Mouse (Mus musculus) layer of hippocampus, adult 18-20 months (tissue): ENCODE results near the gene Ift57. TPM values are rescaled to one million over a fixed set of nuclear protein-coding genes. Genes with fewer than 3 reads are reported as not detected.

Experiments used
- DNase-seq, 2 experiments: peaks; one replicate each; pipeline ENCODE4 v3.0.0; 2022; ENCODE audit warnings: low spot score in 2 of 2
- long read RNA-seq: library from polyadenylated mRNA; stranded (forward); transcript quantifications from one replicate; pipeline ENCODE4 v2.0.0, GENCODE M21; 2021
- total RNA-seq, 2 experiments: library from RNA; stranded (reverse); gene quantifications; 2 replicates each; pipeline ENCODE4 v1.2.3; 2021

Ift57 gene
- total RNA-seq = 10 to 100 TPM; 54.5 to 60.6 TPM
- long read RNA-seq, transcript Ift57-201 (11 exons, 2,601 nt) = major isoform, 57 of 66 reads
- long read RNA-seq, partial matches to known transcripts = 7 of 66 reads
- long read RNA-seq, other reads (novel, unspliced or antisense) = 2 of 66 reads

DNA sequence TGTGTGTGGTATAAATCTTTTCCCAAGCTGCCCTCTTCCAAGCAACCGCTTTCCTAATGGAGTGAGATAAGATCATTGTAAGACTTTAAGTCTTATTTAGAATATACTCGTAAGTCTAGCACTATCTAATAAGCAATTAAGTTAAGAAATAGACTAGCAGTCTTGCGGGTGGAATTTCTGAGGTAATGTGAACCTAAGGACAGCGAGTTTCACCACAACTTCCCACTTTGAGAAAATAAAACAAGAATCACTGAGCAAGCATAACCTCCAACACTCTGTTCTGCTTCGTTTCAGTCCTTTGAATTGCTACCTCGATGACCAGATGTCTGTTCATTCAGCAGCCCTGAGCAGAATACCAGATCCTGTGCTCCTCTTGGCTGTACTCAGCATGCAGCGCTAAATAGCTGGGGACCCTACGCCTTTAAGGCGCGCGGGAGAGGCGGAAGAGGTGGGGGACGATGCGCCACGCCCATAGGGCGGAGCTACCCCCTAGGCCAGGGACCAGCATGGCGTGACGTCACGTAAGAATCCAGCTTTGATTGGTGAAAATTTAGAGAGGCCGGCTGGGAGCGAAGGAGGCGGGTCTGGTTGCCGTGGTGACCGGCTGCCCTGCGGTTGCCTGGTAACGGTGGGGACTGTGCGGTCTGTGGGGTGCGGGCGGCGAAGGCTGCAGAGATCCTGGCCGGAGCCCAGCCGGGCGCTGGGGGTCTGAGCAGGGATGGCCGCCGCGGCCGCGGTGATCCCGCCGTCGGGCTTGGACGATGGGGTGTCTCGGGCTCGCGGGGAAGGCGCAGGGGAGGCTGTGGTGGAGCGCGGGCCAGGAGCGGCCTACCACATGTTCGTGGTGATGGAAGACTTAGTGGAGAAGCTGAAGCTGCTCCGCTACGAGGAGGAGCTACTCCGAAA is at the start of gene Ift57:
TSS of gene Ift57 (plus strand) at position 614 of the 906 bp plus-strand sequence.
- DNase-seq = peak; percentile 98 to 99

- DNase-seq = no peak
These were observed 41.9 kb upstream of the Ift57 start for GRCm38 (mm10) chr16:49657182-49657581.

DNA sequence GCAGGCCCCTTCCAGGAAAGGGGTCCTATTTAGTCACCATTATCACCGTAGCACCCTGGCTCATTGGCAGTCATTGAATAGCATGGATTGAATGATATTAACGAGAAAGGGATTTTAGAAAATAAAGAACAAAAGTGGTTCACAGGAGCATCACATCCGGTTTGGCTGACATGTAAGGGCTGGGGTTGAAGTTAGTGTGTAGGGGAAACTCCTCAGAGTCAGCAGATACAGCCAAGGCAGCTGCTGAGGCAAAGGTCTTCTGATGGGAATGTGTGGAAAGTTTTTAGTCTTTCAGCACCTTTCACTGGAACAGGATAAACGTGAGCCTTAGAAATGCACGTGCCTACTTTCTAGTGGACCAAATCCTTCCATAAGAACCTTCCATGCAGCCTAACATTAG is 41.0 kb upstream of the Ift57 start:
- DNase-seq = no peak

GRCm38 (mm10) chr16:49659131-49659530 is 39.9 kb upstream of the Ift57 start:
- no peak for DNase-seq

DNA sequence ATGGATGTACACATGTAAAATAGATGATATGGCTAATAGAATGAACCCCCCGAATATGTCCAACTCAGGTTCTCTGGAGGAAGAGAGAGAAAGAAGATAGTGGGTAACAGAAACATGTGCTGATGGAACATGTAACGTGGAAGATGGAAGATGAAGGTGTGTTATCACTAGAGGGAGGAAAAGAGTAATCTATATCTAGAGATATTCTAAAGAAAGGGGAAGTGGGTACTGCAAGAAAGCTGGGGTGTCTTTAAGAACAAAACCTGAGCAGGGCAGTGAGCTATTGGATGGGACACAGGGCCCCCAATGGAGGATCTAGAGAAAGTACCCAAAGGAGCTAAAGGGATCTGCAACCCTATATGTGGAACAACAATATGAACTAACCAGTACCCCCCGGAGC is 38.9 kb upstream of the Ift57 start:
- no peak for DNase-seq

DNA sequence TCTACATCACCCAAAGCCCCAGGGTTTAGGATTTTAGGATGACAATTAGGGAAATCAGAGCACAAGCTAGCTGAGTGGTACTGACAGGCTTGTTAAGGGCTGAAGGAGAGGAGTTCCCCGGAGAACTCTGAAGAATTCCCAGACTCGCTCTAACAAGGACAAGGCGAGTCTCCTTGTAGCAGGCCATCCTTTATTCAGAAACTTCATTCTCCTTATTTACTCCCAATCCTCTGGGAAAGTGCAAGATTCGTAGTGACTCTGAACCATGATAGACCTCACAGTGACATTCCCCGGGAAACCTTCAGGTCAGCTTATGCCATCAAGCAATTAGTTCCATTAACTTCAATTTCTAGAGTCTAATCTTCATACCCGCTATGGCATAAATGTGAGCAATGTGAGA is 36.8 kb upstream of the Ift57 start:
- DNase-seq = no peak

DNA sequence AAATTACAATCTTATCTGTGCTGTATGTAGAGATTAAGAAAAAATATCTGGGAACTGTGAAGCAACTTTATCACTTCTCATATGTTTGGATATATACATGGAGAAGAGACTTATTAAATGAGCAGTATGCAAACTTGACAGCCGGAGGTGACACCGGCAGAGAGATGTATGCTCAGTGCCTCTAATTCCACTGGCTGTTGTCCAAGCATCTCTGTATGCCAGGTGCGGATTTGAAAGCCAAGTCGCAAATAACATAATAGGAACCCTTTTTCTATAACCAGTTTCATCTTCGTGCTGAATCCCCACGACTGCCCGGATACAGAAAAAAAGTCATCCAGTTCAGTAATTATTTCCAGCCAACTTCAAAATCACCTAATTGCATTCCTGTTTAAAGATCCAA is 34.4 kb upstream of the Ift57 start:
- no peak for DNase-seq

GRCm38 (mm10) chr16:49679666-49680065 is 19.4 kb upstream of the Ift57 start:
- DNase-seq = no peak

DNA sequence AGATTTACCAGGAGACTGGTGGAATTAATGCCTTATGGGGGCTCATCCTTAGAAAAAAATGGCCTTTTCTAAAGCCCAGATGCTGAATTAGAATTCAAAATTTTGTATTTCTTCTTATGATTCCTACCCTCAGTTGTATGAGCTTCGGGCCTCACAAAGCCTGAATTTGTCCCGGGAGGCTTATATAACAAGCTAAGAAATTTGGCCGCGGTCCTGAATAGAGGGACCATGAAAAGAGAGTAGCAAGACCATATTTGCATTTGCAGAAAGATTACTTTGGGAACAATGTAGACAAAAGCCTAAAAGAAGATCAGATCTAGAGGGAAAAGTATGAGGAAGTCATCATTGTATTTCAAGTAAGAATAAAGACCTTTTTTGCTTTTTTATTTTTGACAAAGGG is 14.1 kb upstream of the Ift57 start:
- DNase-seq = no peak

DNA sequence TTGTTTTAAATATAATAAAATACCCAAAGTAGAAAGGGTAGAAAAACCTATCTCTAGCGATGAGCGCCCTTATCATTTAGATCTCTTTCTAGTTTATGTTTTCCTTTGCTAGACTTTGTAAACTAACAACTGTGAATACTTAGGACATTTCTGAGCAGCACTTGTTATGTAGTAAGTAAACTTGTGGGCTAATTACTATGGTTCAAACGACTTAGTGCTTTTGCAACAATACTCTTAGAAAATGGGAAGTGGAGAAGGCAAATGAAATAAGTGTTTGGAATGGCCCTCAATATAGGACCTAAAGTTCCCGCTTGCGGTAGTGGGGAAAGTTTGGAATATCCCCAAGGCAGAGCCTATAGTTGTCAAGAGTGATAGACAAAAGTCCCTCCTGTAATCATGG is 788 bp downstream of the Ift57 start:
- no peak for DNase-seq

DNA sequence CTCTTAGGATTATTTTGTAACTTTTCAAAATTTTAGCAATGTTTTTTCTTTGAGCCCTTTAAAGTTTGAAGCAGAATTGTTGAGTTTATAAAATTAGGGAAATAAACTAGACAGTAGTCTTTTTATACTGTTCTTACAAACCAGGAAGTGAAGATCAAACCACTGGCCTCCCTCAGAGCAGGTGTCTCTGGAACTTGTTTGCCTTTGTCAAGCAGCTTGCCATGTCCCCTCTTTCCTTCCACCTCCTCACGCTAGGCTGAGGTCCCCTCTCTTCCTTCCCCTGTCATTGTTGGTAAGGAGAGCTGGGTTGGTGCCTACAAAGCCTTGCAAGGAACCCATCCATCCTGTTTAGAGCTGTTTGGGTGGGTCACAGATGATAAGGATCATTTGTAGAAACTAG is 9.0 kb downstream of the Ift57 start:
- DNase-seq = no peak

DNA sequence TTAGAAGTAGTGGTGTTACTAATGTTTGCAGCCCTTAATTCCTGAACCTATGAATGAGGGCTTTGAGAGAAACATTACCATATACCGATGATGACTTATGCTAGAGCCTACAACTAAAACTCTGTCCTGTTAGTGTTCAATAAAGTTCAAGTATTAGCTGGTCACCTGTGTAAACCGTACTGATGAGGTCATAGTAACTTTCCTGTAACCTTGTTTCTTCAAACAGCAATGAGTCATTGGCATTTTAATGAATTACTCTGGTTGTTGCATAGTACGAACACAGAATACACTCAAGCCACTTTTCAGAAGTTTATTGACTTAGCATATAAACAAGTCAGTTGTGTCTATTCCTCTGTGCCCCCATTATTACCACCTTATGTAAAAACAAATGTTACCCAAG is 11.2 kb downstream of the Ift57 start:
- no peak for DNase-seq

GRCm38 (mm10) chr16:49713302-49713701 is 14.3 kb downstream of the Ift57 start:
- DNase-seq = no peak

- DNase-seq = no peak
These were observed 21.6 kb downstream of the Ift57 start for GRCm38 (mm10) chr16:49720671-49721070.

- no peak for DNase-seq
These were observed 22.6 kb downstream of the Ift57 start for GRCm38 (mm10) chr16:49721678-49722077.

DNA sequence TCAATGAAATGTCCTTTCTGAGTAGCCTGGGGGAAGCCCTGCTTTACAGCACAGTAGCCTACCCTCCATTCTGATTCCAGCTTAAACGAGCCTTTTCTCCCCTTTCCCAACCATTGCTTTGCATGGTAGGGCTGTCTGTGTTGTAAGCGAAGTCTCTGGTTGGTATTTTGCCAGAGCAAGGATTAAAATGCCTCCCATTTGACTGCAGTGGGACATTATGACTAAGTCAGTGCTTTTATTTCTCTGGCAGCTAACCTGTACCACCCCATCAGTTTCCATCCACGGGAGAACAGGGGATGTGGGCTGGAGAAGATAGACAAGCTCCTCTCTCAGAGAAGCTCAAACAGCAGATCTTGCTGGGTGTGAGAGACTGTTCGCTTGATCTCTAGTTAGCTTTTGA is 24.2 kb downstream of the Ift57 start:
- peak in 1 of 2 experiments; percentile 48 for DNase-seq

- no peak for DNase-seq
These were observed 25.2 kb downstream of the Ift57 start for GRCm38 (mm10) chr16:49724232-49724631.

- DNase-seq = no peak
These were observed 25.9 kb downstream of the Ift57 start for GRCm38 (mm10) chr16:49724931-49725330.

DNA sequence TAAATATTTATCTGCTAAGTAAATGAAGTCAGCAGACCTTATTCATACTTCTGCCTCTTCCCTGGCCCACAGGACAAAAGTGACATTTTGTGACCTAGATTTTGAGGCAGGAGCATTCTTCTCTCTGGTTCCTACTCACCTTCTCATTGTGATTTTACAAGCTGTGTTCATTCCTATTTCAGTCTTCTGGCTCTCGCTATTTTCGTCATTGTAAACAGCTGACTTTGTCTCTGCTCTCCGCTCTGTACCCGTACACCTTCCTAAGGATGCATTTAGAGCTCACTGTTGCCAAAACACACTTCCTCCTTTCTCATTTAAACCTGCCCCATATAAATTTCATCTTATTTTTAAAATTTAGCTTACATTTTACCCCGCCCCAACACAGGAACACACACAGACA is 26.4 kb downstream of the Ift57 start:
- no peak for DNase-seq

DNA sequence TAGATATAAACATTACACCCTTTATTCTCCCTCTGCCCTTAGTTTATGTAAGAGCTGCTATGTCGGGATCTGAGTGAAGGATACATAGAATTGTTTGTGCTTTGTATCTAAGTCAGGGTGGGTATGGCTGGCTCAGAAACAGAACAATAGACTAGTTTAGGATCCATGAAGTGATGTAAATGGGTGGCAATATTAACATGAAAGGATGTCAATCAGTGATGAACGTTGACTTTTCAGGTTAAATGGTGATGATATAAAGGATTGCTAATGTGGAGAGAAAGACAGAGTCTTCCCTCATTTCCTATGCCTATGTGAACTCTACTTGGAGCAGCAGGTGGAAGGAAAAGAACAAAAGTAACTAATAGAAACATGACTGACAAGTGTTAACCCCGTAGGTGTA is 27.2 kb downstream of the Ift57 start:
- DNase-seq = no peak

DNA sequence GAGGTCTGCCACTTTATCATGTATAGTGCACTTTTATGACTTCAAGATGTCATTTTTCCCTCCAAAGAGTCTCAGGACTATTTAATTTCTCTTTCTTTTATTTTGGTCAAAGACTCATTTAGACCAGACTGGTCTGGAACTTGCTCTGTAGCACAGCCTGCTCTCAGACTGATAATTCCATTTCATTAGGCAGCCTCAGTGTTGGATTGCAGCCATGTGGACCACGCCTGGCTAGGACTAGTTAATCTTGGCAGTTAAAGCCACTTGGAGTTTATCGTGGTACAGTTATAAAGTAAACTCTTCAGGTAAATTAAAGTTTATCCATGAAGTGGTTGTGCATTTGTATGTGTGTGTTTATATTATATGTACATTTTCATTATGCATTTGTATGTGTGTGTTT is 27.7 kb downstream of the Ift57 start:
- DNase-seq = no peak

- DNase-seq = peak in 1 of 2 experiments; percentile 63
These were observed 37.5 kb downstream of the Ift57 start for GRCm38 (mm10) chr16:49736536-49736935.

DNA sequence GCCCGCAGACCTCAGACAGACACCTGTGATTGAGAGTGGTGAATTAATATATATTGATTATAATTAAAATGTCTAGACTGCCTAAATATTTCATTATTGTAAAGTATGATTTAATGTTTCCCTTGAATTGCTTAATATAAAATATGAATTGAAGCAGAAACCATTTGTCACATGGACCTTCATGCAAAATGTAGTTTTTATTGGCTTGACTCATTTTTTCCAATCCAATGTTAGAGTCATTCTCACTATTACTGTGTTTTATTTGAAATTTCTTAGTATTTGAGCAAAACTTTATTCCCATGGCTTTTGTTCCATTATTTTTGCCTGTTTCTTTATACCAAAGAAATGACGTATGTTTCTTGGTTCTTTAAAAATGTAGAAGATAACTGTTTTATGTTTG is 48.3 kb downstream of the Ift57 start:
- DNase-seq = no peak
